Mouse (Mus musculus) lung, postnatal 0 days (tissue): ENCODE measurements at regions not wholly inside any gene's neighbourhood (a gene's known extent, or its start where the extent isn't known, plus 50 kb on each side); places are given as distances from the start of the nearest gene placed in this dataset.

Experiments
- ATAC-seq: fragments of 200-750 bp; cut with Nextera tagmentation; 2 replicates; pipeline ENCODE4 v1.8.0; 2017; ENCODE audit warnings: moderate library complexity
- DNase-seq: peaks from one replicate; pipeline ENCODE4 v3.0.0-alpha.2; 2016; ENCODE audit warnings: low spot score
- H3K27ac ChIP-seq: fragments of 300-500 bp; sonication (generic); 2 replicates; pipeline ENCODE4 v1.5.1; 2014; ENCODE audit warnings: antibody characterized with exemption, mild to moderate bottlenecking, low read length, mixed read lengths
- H3K27me3 ChIP-seq: fragments of 300-500 bp; sonication (generic); replicated peaks from 2 replicates; pipeline ENCODE4 v1.6.1; 2014; ENCODE audit warnings: low read length, mixed read lengths; ENCODE audit not compliant: insufficient read depth
- H3K36me3 ChIP-seq: fragments of 300-500 bp; sonication (generic); 2 replicates; pipeline ENCODE4 v1.6.1; 2014; ENCODE audit warnings: low read length, mixed read lengths; ENCODE audit not compliant: insufficient read depth
- H3K4me1 ChIP-seq: fragments of 300-500 bp; sonication (generic); 2 replicates; pipeline ENCODE4 v1.6.1; 2014; ENCODE audit warnings: antibody characterized with exemption, low read depth, low read length, mixed read lengths; ENCODE audit not compliant: insufficient read depth
- H3K4me2 ChIP-seq: fragments of 300-500 bp; sonication (generic); replicated peaks from 2 replicates; pipeline ENCODE4 v1.6.1; 2014; ENCODE audit warnings: low read depth, mild to moderate bottlenecking, low read length, moderate library complexity, mixed read lengths
- H3K4me3 ChIP-seq: fragments of 300-500 bp; sonication (generic); 2 replicates; pipeline ENCODE4 v1.5.1; 2014; ENCODE audit warnings: low read depth, low read length
- H3K9ac ChIP-seq: fragments of 300-500 bp; sonication (generic); replicated peaks from 2 replicates; pipeline ENCODE4 v1.6.1; 2014; ENCODE audit warnings: low read depth, mild to moderate bottlenecking
- H3K9me3 ChIP-seq: fragments of 300-500 bp; sonication (generic); 2 replicates; pipeline ENCODE4 v1.6.1; 2016; ENCODE audit warnings: low read length, mixed read lengths
- CTCF ChIP-seq: IDR thresholded peaks from 2 replicates; pipeline ENCODE4 v1.5.1; 2016; ENCODE audit warnings: antibody characterized with exemption, mild to moderate bottlenecking
- EP300 ChIP-seq: IDR thresholded peaks from 2 replicates; pipeline ENCODE4 v1.6.1; 2016; ENCODE audit warnings: antibody characterized with exemption, mild to moderate bottlenecking, control low read depth
- WGBS: fragments of 180-500 bp; shearing (Covaris S2); extraction: QIAGEN DNeasy Blood & Tissue Kit; methylation state at CpG from one replicate; pipeline ENCODE4 v1.1.7; 2014; 5-methylcytosine and 5-hydroxymethylcytosine counted together

- H3K27ac ChIP-seq: no peak overlapping the region
- H3K4me1 ChIP-seq: no peaks in the 10 kb centered on the region
- H3K9ac ChIP-seq: no peak overlapping the region
- no peak overlapping the region for H3K4me3 ChIP-seq
- DNase-seq: no peak
- no peak overlapping the region for H3K4me2 ChIP-seq
- no peaks in the 10 kb centered on the region for H3K9me3 ChIP-seq
- no peak for TF ChIP-seq EP300
- no peak for TF ChIP-seq CTCF
- H3K27me3 ChIP-seq: no peaks in the 10 kb centered on the region
- H3K36me3 ChIP-seq: no peaks in the 10 kb centered on the region
- ATAC-seq: no peak
These were observed 274.1 kb upstream of the Klf6 start for GRCm38 (mm10) chr13:5587196-5587595.

GRCm38 (mm10) chr13:5591286-5591685, 270.0 kb upstream of the Klf6 start:
- ATAC-seq (no peak), DNase-seq (no peak)
- Histone ChIP-seq H3K27me3 (no peaks in the 10 kb centered on the region), H3K36me3 (no peaks in the 10 kb centered on the region), H3K27ac (no peak overlapping the region), H3K9me3 (no peaks in the 10 kb centered on the region), H3K4me1 (no peaks in the 10 kb centered on the region), H3K4me2 (no peak overlapping the region), H3K4me3 (no peak overlapping the region), H3K9ac (no peak overlapping the region)
- TF ChIP-seq EP300 (no peak), CTCF (no peak)
- WGBS: 76% methylated on average over 2 of the region's 2 CpGs

- H3K9ac ChIP-seq: no peak overlapping the region
- DNase-seq: peak; percentile 47
These were observed 269.3 kb upstream of the Klf6 start for GRCm38 (mm10) chr13:5591837-5592555.

GRCm38 (mm10) chr13:5592556-5593061, 268.7 kb upstream of the Klf6 start:
- peak; percentile 95 for DNase-seq

More at GRCm38 (mm10) chr13:5591837-5592555, 269.3 kb upstream of the Klf6 start:
- peak; percentile 53 for ATAC-seq
- TF ChIP-seq CTCF: no peak
- no peak for TF ChIP-seq EP300
- WGBS: 26% methylated on average over 4 of the region's 4 CpGs
- H3K4me3 ChIP-seq: no peak overlapping the region
- H3K4me2 ChIP-seq: no peak overlapping the region
- H3K27me3 ChIP-seq: no peaks in the 10 kb centered on the region
- H3K4me1 ChIP-seq: no peaks in the 10 kb centered on the region
- 0 out of 2 replicates have a peak overlapping the region, but pooled peaks have one; percentile 8 for H3K27ac ChIP-seq
- H3K36me3 ChIP-seq: no peaks in the 10 kb centered on the region
- H3K9me3 ChIP-seq: no peaks in the 10 kb centered on the region

GRCm38 (mm10) chr13:5601648-5602047, 259.6 kb upstream of the Klf6 start:
- Histone ChIP-seq H3K4me3 (no peak overlapping the region), H3K9ac (no peak overlapping the region), H3K27ac (no peak overlapping the region), H3K4me1 (peaks cover 20% of the 10 kb centered on the region; the same call in 1 of the 2 replicates), H3K27me3 (no peaks in the 10 kb centered on the region), H3K4me2 (no peak overlapping the region), H3K9me3 (no peaks in the 10 kb centered on the region), H3K36me3 (no peaks in the 10 kb centered on the region)
- no peak for TF ChIP-seq CTCF
- TF ChIP-seq EP300: no peak
- no peak for DNase-seq
- WGBS: 64% methylated on average over 1 of the region's 1 CpGs
- ATAC-seq: no peak

More at GRCm38 (mm10) chr13:5592556-5593061, 268.7 kb upstream of the Klf6 start:
- Histone ChIP-seq H3K36me3 (no peaks in the 10 kb centered on the region), H3K9me3 (no peaks in the 10 kb centered on the region), H3K4me1 (no peaks in the 10 kb centered on the region), H3K4me2 (no peak overlapping the region), H3K4me3 (no peak overlapping the region), H3K27me3 (no peaks in the 10 kb centered on the region), H3K27ac (0 out of 2 replicates have a peak overlapping the region, but pooled peaks have one; percentile 8), H3K9ac (no peak overlapping the region)
- WGBS: 18% methylated on average over 3 of the region's 3 CpGs
- no peak for TF ChIP-seq CTCF
- peak; percentile 100 for TF ChIP-seq EP300
- ATAC-seq: peak; percentile 95

GRCm38 (mm10) chr13:5603905-5604596, 257.2 kb upstream of the Klf6 start:
- peak; percentile 100 for TF ChIP-seq EP300
- TF ChIP-seq CTCF: no peak
- Histone ChIP-seq H3K9me3 (no peaks in the 10 kb centered on the region), H3K27me3 (no peaks in the 10 kb centered on the region), H3K4me2 (no peak overlapping the region), H3K4me3 (no peak overlapping the region), H3K36me3 (no peaks in the 10 kb centered on the region), H3K27ac (peak overlapping the region; percentile 87), H3K4me1 (peaks cover 20% of the 10 kb centered on the region; the same call in 1 of the 2 replicates), H3K9ac (no peak overlapping the region)
- WGBS: 22% methylated on average over 5 of the region's 5 CpGs
- ATAC-seq (peak; percentile 99), DNase-seq (peak; percentile 97)
